Mouse (Mus musculus): ENCODE measurements around the gene Glp1r. TPM values are rescaled to one million over a fixed set of nuclear protein-coding genes. Genes with fewer than 3 reads are reported as not detected.

Gene Glp1r
- polyA plus RNA-seq (2012; rRNA removed): 0.01 TPM in 2 replicates

DNA sequence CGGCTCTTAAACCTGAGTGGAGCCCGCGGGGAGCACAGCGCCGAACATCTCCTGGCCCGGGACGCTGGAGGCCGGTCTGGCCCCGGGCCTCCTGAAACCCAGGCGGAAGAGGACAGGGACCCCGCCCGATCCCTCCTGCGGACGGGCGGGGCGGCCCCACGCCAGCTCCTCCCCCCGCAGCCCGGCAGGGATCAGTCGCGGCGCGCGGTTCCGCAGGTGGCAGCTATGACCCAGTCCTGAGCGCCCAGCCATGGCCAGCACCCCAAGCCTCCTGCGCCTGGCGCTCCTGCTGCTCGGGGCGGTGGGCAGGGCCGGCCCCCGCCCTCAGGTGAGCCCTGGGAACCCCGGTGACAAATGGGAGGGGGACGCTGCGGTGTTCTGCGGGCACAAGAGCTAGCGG lies at the start of gene Glp1r:
TSS of gene Glp1r (plus strand) at position 191 of the 400 bp plus-strand sequence.
- DNase-seq (ENCODE audit: low spot score): no peak

DNA sequence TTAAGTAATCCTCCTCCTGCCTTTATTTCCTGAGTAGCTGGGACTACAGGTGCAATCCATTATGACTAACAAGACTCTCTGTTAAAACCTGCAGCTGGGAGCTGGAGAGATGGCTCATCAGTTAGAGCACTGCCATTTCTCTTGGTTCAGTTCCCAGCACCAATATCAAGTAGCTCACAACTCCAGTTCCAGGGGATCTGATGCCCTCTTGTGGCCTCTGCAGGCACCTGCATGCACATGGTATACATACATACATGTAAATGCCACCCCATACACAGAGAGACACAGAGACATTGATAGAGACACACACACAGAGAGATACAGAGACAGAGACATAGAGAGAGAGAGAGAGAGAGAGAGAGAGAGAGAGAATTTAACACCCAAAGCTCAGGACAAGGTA lies 49.3 kb upstream of the Glp1r start:
- DNase-seq (ENCODE audit: low spot score): no peak

DNA sequence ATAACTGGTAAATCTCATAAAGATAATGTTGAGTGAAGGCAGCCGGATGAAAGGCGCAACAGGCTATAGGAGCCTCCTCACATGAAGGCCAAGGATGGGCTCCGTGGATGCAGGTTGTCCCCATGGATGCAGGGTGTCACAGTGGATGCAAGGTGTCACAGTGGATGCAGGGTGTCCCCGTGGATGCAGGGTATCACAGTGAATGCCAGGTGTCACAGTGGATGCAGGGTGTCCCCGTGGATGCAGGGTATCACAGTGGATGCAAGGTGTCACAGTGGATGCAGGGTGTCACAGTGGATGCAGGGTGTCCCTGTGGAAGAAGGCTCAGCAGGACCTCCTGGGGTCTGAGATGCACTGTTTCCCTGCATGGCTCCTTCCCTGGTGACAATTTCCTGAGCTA lies 44.3 kb upstream of the Glp1r start:
- DNase-seq (ENCODE audit: low spot score): no peak

DNA sequence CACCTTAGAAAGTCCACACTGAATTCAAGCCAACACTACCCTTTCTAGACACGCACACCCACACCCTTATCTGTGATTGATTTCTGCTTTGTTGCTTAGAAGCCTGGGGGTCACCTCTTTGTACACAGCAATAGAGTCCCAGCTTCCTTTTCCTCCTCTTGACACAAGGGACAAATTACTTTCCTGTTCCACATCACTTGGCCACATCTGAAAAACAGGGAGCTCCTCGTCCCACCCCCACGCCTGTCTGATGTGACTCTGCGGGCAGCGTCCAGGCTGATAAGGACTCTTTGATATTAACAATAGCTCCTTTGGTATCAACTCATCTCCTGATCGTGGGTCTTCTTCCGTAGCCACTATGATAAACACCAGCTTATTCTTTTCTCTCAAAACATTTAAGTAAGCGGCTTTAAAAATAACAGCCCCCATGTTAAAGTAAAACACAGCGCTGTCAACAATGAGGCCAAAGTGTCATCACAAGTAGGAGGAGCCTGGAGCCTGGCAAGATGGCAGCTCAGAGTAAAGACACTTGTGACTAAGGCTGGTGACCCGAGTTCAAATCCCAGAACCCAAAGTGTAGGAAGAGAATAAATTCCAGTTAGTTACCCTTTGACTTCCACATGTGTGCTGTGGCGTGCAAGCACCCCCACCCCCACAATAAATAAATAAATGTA lies 42.9 kb upstream of the Glp1r start:
- no peak for DNase-seq (ENCODE audit: low spot score)

DNA sequence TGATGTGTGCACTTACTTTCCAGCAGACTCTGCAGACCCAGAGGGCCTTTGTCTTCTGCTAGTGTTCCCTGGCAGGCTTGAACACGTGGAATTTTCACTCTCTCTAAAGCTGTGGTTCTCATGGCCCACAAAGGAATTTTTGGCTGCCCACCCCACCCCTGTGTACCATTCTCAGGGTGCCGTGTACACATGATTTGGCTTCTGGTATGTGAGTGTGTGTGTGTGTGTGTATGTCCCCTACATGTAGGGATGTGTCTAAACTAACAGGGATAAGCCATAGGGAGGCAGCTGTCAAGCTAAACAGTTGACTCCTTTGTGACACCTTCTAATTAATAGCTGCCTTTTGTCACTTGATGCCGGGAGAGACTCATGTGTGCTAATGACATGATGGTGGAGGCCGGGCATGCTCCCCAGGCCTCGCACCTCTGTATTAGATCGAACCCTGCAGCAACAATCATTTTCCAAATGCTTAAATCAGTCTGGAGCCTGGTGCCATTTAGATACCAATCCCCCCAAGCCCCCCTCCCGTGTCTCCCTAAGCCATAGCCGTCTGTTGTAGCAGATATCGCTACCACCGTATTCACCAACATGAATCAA lies 41.5 kb upstream of the Glp1r start:
- DNase-seq (ENCODE audit: low spot score): no peak

DNA sequence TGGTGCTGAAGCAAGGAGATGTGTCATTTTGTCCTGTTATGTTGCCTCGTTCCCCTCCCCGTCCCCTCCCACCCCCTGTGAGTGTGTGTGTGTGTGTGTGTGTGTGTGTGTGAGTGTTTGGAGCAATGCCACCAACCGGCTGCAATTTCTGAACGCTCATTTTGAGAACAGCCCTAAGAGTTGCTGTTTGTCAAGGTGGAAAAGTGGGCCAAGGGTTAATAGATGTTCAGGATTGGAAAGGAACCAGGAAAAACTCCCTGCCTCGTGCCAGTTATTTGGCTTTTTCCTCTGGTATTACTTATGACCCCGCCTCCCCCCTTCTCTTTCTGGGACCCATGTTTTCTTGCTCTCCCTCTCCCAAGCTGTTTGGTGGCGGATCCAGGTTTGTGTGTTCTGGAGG lies 41.0 kb upstream of the Glp1r start:
- DNase-seq (ENCODE audit: low spot score): no peak

DNA sequence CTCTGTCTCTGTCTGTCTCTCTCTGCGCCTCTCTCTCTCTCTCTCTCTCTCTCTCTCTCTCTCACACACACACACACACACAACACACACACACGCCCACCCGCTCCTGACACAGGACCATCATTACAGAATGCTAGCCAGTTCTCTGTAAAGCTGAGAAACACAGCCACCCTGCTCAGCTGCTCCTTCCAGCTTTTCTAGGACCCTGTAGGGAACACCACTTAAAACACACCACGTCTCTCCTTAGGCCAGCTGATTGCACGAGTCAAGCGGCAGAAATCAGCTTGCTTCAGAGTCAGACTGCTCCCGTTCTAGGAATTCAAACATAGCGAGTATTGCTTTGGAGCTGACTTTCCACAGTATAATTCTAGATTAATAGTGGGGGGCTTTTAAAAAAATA lies 35.3 kb upstream of the Glp1r start:
- no peak for DNase-seq (ENCODE audit: low spot score)

DNA sequence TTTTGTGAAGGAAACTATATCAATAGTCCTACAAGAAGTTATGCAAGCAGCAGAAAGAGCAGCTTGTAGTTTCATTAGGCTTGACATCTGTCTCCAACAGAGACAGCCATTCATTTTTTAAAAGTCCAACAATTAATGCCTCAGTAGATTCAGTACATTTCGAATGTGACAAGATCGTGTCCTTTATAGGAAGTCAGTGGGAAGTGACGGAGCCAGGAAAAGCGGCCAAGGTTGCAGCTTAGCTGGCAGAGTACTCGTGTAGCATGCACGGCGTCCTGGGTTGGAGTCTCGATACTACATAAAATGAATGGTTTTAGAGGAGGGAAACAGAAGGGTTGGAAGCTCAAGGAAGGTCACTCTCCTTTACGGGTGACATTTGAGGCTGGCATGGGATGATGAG lies 34.7 kb upstream of the Glp1r start:
- no peak for DNase-seq (ENCODE audit: low spot score)

DNA sequence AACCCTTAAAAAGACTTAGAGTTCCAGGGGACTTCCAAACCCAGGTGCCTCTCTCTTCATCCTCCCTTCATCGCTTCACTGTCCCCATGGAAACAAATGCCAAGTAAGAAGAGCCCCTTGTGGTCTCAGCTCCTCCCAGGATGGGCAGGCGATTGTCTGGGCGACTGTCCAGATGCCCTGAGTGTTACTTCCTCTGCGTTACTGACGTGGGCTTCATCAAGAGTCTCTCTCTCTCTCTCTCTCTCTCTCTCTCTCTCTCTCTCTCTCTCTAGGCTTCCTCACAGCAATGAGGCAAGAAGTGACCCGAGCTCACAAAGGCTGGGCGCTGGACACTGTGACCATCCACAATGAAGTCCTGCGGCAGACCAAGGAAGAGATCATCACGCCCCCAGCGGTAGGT lies 30.6 kb upstream of the Glp1r start:
- DNase-seq (ENCODE audit: low spot score): no peak

DNA sequence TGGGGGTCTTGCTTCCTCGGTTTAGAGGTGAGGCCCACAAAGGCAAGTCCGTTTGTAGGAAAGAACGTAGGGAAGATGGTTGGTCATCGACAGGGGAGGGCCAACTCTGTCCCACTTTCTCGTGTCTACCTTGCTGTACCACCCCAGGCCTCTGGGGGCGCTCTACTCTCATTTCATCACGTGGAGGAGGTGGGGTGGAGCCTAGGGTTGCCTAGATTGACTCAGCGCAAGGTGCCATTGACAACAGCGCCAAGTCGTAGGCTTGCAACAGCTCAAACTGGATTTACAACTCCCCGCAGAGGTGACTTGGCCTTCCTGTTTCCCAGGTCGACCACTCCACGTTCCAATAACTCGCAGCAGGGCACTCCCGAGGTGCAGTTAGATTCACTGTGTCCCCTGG lies 27.3 kb upstream of the Glp1r start:
- DNase-seq (ENCODE audit: low spot score): no peak

DNA sequence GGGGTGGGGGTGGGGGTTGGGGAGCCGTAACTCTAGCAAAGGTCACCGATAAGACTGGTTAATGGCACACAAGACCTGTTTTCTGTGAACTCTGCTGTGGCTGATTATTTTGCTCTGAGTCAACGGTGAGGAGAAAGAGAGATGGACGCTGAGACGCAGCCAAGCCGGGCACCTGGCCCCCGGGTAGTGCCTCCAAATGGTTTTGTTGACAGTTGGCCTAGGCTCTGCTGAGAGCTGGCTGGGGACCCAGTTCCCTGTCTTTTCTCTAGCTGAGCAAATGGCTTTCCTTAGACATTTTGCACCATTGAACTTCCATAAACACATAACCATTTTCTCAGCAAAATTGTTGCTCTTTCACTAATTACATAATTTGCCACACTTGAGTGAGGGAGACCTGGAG lies 24.2 kb upstream of the Glp1r start:
- no peak for DNase-seq (ENCODE audit: low spot score)

DNA sequence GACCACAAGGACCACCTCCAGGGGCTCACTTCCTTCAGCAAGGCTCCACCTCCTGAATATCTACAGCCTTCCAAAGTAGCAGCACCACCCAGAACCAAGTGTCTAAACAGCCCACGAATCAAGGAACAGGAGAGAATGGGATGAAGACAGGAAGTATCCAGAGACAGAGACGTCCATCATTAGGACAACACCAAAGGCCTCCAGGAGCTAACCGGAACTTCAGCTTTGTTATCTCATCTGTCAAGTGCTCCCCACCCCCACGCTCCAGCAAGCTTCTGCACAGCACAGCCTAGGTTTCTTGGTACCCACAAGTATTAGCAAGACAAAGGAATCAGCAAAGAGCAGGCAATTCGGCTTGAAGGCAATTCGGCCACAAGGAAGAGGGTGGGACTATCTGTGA lies 23.0 kb upstream of the Glp1r start:
- DNase-seq (ENCODE audit: low spot score): no peak

DNA sequence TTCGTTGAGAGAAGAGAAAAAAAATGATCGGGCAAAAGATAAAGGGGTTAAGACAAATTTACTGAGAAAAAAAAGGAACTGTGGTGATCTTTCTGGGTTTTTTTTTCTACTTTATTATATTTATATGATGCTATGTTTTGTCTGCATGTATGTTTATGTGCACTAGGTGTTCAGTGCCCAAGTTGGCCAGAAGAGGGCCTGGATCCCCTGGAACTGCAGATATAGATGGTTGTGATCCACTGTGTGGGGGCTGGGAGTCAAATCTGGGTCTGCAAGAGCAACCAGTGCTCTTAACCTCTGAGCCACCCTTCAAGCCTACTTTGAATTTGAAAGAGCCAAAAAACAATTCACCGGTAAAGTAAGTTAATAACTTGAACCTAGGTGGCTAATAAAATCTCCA lies 21.2 kb upstream of the Glp1r start:
- DNase-seq (ENCODE audit: low spot score): no peak

DNA sequence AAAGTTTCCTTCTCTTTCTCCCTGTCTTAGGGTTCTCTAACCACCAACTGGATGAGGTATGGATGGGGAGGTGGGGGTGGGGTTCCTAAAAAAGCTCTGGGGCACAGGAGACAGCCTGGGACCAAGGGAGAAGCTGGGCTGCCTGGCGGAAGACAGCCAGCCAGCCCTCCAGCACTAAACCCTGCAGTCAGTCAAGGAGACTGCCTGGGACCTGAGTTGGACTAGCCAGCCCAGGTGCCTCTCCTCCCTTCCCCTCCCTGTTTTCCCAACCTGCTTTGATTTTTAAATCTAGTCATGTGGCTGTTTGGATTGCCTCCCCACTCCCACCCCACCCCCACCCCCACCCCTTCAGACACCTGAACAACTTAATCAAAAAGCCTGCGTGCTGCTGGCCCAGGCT lies 20.6 kb upstream of the Glp1r start:
- no peak for DNase-seq (ENCODE audit: low spot score)

DNA sequence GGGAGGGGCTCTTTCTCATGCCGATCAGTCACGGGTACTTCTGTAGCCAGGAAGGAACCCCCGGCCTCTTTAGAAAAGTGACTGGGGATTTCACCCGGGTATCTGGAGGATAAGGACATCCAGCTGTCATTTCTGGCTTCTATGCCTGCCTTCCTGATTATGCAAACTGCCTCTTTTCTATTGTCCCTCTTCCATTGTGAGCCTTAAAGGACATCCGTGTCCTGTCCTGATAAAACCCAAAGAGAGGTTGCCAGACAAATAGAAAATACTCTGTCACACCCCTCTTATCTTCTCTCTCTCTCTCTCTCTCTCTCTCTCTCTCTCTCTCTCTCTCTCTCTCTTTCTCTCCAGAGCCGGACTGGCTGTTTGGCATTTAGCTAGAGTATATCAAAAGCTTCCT lies 19.4 kb upstream of the Glp1r start:
- DNase-seq (ENCODE audit: low spot score): no peak

DNA sequence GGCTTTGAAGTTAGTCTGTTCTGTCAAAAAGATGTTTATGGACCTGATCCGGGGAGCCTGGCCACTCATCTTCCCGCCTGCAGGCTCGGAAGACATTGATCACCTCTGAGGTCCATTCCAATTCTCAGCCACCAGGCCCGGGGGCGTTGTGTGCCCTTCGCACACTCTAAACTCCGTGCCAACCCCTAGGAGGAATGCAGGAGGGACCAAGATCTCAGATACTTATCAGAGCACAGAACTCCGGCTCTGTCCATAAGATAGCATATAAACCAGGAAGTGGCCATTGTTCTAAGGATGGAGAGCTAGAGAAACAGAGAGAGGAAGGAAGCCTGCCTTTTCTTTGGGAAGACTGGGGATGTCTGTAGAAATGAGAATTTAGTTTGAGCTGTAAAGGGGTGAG lies 18.1 kb upstream of the Glp1r start:
- DNase-seq (ENCODE audit: low spot score): no peak

DNA sequence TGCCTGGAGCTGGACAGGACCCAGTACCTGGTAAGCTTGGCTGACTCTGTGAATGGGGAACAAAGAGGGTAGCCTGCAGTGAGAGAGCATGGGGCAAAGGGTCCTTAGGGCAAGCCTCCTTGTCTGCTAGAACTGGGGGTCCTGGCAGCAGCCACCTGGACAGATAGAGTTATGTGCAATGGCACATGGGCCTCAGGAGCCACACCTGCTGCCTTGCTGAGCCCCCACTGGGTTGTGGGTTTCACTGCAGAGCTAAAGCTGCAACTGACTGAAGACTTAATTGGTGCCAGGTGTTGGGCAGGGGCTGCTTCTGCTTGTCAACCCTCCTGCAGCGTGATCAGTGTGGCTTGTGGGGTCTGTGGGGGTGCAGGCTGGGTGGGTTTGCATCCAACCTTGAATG lies 9.5 kb upstream of the Glp1r start:
- DNase-seq (ENCODE audit: low spot score): no peak

DNA sequence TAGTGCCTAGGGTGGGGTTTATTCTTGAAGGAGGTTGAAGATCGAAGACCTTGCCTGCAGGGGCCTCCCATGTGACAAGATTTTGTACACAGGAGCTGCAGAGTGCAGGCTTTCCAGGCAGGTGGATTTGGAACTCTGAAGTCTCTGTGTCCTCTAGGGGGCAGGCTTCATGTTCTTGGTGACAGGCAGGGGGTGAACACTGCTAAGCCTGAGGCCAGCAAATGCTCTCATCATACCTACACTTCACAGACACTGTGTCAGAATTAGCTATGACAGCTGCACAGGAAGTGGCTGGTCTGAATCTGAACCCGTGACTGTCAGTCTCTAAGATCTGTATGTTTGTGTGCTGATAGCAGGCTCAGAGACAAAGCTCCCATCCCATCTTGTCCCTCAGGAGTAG lies 8.9 kb upstream of the Glp1r start:
- DNase-seq (ENCODE audit: low spot score): no peak

DNA sequence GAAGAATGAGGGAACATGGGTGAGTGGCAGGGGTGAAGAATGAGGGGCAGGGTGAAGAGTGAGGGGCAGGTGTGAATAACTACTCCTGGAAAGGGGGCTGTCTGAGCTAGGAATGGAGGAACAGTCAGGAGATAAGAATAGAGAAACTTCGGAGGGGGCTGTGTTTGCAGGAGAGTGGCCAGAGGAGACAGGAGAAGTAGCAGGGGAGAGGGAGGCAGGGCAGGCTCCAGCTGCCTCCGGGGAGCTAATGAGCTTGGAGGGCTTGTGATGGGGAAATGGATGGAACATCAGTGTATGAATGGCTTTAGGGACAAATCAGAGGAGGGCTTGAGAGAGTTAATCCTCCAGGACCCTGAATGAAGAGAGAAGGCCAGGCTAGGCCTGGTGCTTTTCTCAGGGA lies 4.5 kb upstream of the Glp1r start:
- DNase-seq (ENCODE audit: low spot score): no peak

DNA sequence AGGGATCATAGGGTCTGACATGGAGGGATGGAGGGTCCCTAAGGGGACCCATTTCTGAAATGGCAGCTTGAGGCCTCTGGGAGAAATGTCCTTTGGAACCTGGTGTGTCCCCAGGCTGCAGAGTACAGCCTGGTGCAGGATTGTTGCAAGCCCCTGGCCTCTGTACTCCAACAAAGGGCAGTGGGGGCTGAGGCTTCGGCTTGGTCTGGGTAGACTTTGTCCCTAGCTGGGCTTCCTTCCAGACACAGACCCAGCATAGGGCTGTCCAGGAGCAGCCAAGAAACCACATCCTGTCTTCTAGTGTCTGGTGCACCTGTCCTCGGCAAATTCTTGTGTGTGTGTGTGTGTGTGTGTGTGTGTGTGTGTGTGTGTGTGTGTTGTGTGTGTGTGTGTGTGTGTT lies 2.5 kb downstream of the Glp1r start:
- no peak for DNase-seq (ENCODE audit: low spot score)

DNA sequence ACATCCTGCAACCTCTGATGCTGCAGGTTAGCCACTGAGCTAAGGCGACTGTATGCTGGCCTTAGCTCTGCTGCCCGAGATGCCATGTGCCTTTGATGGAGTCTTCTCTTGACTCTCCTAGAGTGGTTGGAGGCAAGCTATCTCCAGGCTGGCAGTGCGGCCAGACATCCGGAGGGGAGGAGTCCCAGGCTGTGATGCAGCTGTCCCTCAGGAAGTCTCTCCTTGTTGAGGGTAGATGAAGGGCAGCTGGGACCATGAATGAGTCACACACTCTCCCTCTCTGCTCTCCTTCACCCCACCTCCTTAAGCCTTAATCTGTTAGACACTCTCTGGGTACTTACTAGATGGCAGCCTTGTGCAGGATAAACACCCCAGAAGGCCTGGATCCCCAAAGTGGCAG lies 6.0 kb downstream of the Glp1r start:
- DNase-seq (ENCODE audit: low spot score): no peak

DNA sequence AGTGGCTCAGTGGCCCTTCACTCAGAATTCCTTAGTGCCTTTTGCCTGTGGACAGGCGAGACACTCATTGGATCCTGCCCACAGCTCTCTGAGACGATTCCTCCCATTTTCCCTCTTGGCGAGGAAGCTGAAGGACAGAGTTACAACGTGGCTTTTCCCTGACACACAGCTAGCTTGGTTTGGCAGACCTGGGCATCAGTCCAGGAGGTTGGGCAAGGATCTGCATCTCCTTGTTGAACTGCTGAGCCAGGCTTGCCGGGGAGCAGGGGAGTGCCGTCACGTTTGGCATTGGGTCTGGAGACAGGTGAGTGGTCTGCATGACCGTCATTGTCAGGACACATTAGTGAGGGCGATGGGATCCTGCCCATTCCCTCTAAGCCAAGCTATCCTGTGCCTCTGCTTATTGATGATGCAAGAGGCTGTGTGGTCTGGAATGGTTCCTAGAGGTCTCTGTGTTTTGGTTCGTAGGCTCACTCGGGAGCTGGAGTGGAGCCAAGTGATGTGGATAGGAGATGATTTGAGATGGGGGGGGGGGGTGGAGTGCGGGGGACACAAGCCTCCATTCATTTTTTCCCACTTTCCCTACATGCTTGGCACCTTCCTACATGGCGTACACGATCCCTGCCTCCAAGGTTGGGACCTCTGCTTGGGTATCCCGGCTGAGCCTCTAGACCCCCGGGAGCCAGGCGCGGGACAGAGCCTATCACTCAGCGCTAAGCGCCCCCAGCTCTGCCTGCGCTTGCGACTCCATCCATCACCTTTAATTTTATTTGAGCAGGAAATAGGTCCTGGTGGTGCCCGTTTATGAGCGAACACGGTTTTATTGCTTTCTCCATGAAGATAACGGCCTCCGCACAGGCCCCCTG lies 9.5 kb downstream of the Glp1r start:
- no peak for DNase-seq (ENCODE audit: low spot score)

DNA sequence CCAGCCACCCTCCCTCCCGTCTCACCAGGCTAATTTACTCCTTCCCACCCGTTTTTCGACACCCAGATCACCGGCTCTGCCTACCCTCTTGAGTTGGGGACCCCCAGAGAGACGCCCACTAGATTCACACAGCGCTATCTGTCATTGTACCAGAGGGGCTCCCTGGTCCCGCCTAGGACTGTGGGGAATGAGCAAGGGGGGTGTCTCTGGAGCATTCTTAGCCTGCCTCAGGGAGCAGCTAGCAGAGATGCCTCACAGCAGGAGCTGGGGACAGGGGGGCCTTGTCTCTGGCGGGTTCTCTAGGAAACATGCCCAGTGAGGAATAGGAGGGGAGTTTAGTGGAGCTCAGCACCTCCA lies 10.1 kb downstream of the Glp1r start:
- no peak for DNase-seq (ENCODE audit: low spot score)
